Mouse (Mus musculus) limb, embryonic 15.5 days (tissue): ENCODE measurements around the gene Rgs6. TPM values are rescaled to one million over a fixed set of nuclear protein-coding genes. Genes with fewer than 3 reads are reported as not detected.

ENCODE experiments used
- ATAC-seq: fragments of 200-750 bp; cut with Nextera tagmentation; 2 replicates; pipeline ENCODE4 v1.8.0; 2017; ENCODE audit warnings: low read depth, moderate TSS enrichment; ENCODE audit not compliant: insufficient number of reproducible peaks, low FRiP score, low TSS enrichment
- H3K27ac ChIP-seq: fragments of 300-500 bp; sonication (generic); 2 replicates; pipeline ENCODE4 v1.5.1; 2015; ENCODE audit warnings: moderate library complexity, mild to moderate bottlenecking, inconsistent platforms
- H3K27me3 ChIP-seq: fragments of 300-500 bp; sonication (generic); 2 replicates; pipeline ENCODE4 v1.6.1; 2015; ENCODE audit warnings: inconsistent platforms
- H3K36me3 ChIP-seq: fragments of 300-500 bp; sonication (generic); 2 replicates; pipeline ENCODE4 v1.6.1; 2015; ENCODE audit warnings: inconsistent platforms
- H3K4me1 ChIP-seq: fragments of 300-500 bp; sonication (generic); 2 replicates; pipeline ENCODE4 v1.6.1; 2015; ENCODE audit warnings: inconsistent platforms
- H3K4me2 ChIP-seq: fragments of 300-500 bp; sonication (generic); 2 replicates; pipeline ENCODE4 v1.6.1; 2015; ENCODE audit warnings: mild to moderate bottlenecking, inconsistent platforms
- H3K4me3 ChIP-seq: fragments of 300-500 bp; sonication (generic); 2 replicates; pipeline ENCODE4 v1.5.1; 2015; ENCODE audit warnings: mild to moderate bottlenecking, inconsistent platforms
- H3K9ac ChIP-seq: fragments of 300-500 bp; sonication (generic); 2 replicates; pipeline ENCODE4 v1.6.1; 2015; ENCODE audit warnings: inconsistent platforms
- H3K9me3 ChIP-seq: fragments of 300-500 bp; sonication (generic); 2 replicates; pipeline ENCODE4 v1.6.1; 2016; ENCODE audit warnings: inconsistent platforms
- whole genome bisulfite sequencing: fragments of 180-500 bp; shearing (Covaris S2); methylation state at CpG from one replicate; pipeline ENCODE4 v1.1.7; 2015; 5-methylcytosine and 5-hydroxymethylcytosine counted together
- polyA plus RNA-seq: library from polyadenylated mRNA; unstranded; fragments of >200 nt; fragmentation: Nextera tagmentation; extraction: Ambion mirVana; gene quantifications from 2 replicates; pipeline ENCODE4 v1.2.1, GENCODE M21; 2015

The Rgs6 gene
- polyA plus RNA-seq, 1 experiment from 2014 or later = 1.9 TPM

- ATAC-seq = no peak
- H3K27me3 ChIP-seq = no peaks in the 10 kb centered on the region
- 49% methylated on average over 7 of the region's 7 CpGs for WGBS
- H3K4me1 ChIP-seq = peaks cover 7% of the 10 kb centered on the region
- no peaks in the 10 kb centered on the region for H3K9me3 ChIP-seq
- H3K4me2 ChIP-seq = no peak overlapping the region
- no peak overlapping the region for H3K9ac ChIP-seq
- H3K27ac ChIP-seq = no peak overlapping the region
- no peaks in the 10 kb centered on the region for H3K36me3 ChIP-seq
- H3K4me3 ChIP-seq = no peak overlapping the region
These were observed 76.5 kb downstream of the Rgs6 start for GRCm38 (mm10) chr12:82664598-82664997.

GRCm38 (mm10) chr12:82667441-82667840 lies 79.3 kb downstream of the Rgs6 start:
- Histone ChIP-seq H3K9me3 (no peaks in the 10 kb centered on the region), H3K27me3 (no peaks in the 10 kb centered on the region), H3K9ac (no peak overlapping the region), H3K4me2 (no peak overlapping the region), H3K27ac (no peak overlapping the region), H3K4me3 (no peak overlapping the region), H3K4me1 (peaks cover 7% of the 10 kb centered on the region), H3K36me3 (no peaks in the 10 kb centered on the region)
- no peak for ATAC-seq
- 72% methylated on average over 3 of the region's 3 CpGs for WGBS

GRCm38 (mm10) chr12:82670201-82670737 lies 82.2 kb downstream of the Rgs6 start:
- Histone ChIP-seq H3K9me3 (no peaks in the 10 kb centered on the region), H3K36me3 (no peaks in the 10 kb centered on the region), H3K4me1 (peaks cover 6% of the 10 kb centered on the region), H3K27ac (no peak overlapping the region), H3K4me2 (no peak overlapping the region), H3K9ac (no peak overlapping the region), H3K4me3 (no peak overlapping the region), H3K27me3 (no peaks in the 10 kb centered on the region)
- ATAC-seq = no peak
- 46% methylated on average over 4 of the region's 4 CpGs for WGBS

- H3K4me3 ChIP-seq = no peak overlapping the region
- H3K27me3 ChIP-seq = no peaks in the 10 kb centered on the region
- H3K36me3 ChIP-seq = no peaks in the 10 kb centered on the region
- no peaks in the 10 kb centered on the region for H3K9me3 ChIP-seq
- no peak overlapping the region for H3K9ac ChIP-seq
- no peak overlapping the region for H3K27ac ChIP-seq
- H3K4me2 ChIP-seq = no peak overlapping the region
- WGBS = 83% methylated on average over 5 of the region's 5 CpGs
- no peak for ATAC-seq
- peaks cover 7% of the 10 kb centered on the region for H3K4me1 ChIP-seq
These were observed 83.5 kb downstream of the Rgs6 start for GRCm38 (mm10) chr12:82671591-82671990.

GRCm38 (mm10) chr12:82675137-82675536 lies 87.0 kb downstream of the Rgs6 start:
- no peaks in the 10 kb centered on the region for H3K27me3 ChIP-seq
- H3K4me3 ChIP-seq = no peak overlapping the region
- H3K36me3 ChIP-seq = no peaks in the 10 kb centered on the region
- H3K9ac ChIP-seq = no peak overlapping the region
- ATAC-seq = no peak
- H3K27ac ChIP-seq = no peak overlapping the region
- WGBS = 24% methylated on average over 4 of the region's 4 CpGs
- peaks cover 7% of the 10 kb centered on the region for H3K4me1 ChIP-seq
- H3K9me3 ChIP-seq = no peaks in the 10 kb centered on the region
- H3K4me2 ChIP-seq = no peak overlapping the region

GRCm38 (mm10) chr12:82687015-82687414 lies 98.9 kb downstream of the Rgs6 start:
- Histone ChIP-seq H3K9me3 (no peaks in the 10 kb centered on the region), H3K36me3 (no peaks in the 10 kb centered on the region), H3K4me2 (no peak overlapping the region), H3K27me3 (no peaks in the 10 kb centered on the region), H3K27ac (no peak overlapping the region), H3K4me3 (no peak overlapping the region), H3K4me1 (no peaks in the 10 kb centered on the region), H3K9ac (no peak overlapping the region)
- 89% methylated on average over 2 of the region's 2 CpGs for WGBS
- no peak for ATAC-seq

- no peak for ATAC-seq
- no peak overlapping the region for H3K4me3 ChIP-seq
- H3K27me3 ChIP-seq = no peaks in the 10 kb centered on the region; the same call in 1 of the 2 replicates
- H3K4me1 ChIP-seq = peaks cover 6% of the 10 kb centered on the region; the same call in 1 of the 2 replicates
- no peaks in the 10 kb centered on the region for H3K36me3 ChIP-seq
- H3K9ac ChIP-seq = no peak overlapping the region
- WGBS = 61% methylated on average over 12 of the region's 12 CpGs
- no peaks in the 10 kb centered on the region for H3K9me3 ChIP-seq
- no peak overlapping the region for H3K27ac ChIP-seq
- no peak overlapping the region for H3K4me2 ChIP-seq
These were observed 110.9 kb downstream of the Rgs6 start for GRCm38 (mm10) chr12:82698886-82699527.

- H3K4me1 ChIP-seq = peaks cover 6% of the 10 kb centered on the region; the same call in 1 of the 2 replicates
- no peak overlapping the region for H3K4me3 ChIP-seq
- H3K36me3 ChIP-seq = no peaks in the 10 kb centered on the region
- no peak overlapping the region for H3K4me2 ChIP-seq
- no peak overlapping the region for H3K9ac ChIP-seq
- H3K27me3 ChIP-seq = no peaks in the 10 kb centered on the region; the same call in 1 of the 2 replicates
- WGBS = 66% methylated on average over 3 of the region's 3 CpGs
- no peaks in the 10 kb centered on the region for H3K9me3 ChIP-seq
- H3K27ac ChIP-seq = no peak overlapping the region
- no peak for ATAC-seq
These were observed 111.4 kb downstream of the Rgs6 start for GRCm38 (mm10) chr12:82699528-82699905.

GRCm38 (mm10) chr12:82700241-82700640 lies 112.1 kb downstream of the Rgs6 start:
- no peak overlapping the region for H3K9ac ChIP-seq
- H3K4me2 ChIP-seq = no peak overlapping the region
- H3K36me3 ChIP-seq = no peaks in the 10 kb centered on the region
- peaks cover 6% of the 10 kb centered on the region; the same call in 1 of the 2 replicates for H3K4me1 ChIP-seq
- no peaks in the 10 kb centered on the region; the same call in 1 of the 2 replicates for H3K27me3 ChIP-seq
- no peak for ATAC-seq
- 36% methylated on average over 10 of the region's 10 CpGs for WGBS
- no peak overlapping the region for H3K4me3 ChIP-seq
- H3K9me3 ChIP-seq = no peaks in the 10 kb centered on the region
- no peak overlapping the region for H3K27ac ChIP-seq

- Histone ChIP-seq H3K36me3 (no peaks in the 10 kb centered on the region), H3K27me3 (no peaks in the 10 kb centered on the region; the same call in 1 of the 2 replicates), H3K9ac (no peak overlapping the region), H3K27ac (no peak overlapping the region), H3K4me2 (no peak overlapping the region), H3K9me3 (no peaks in the 10 kb centered on the region), H3K4me1 (peaks cover 6% of the 10 kb centered on the region; the same call in 1 of the 2 replicates), H3K4me3 (no peak overlapping the region)
- ATAC-seq = no peak
- 55% methylated on average over 5 of the region's 5 CpGs for WGBS
These were observed 112.7 kb downstream of the Rgs6 start for GRCm38 (mm10) chr12:82700840-82701239.

GRCm38 (mm10) chr12:82701359-82701758 lies 113.3 kb downstream of the Rgs6 start:
- no peak overlapping the region for H3K9ac ChIP-seq
- 74% methylated on average over 7 of the region's 7 CpGs for WGBS
- no peak overlapping the region for H3K27ac ChIP-seq
- H3K9me3 ChIP-seq = no peaks in the 10 kb centered on the region
- H3K27me3 ChIP-seq = no peaks in the 10 kb centered on the region; the same call in 1 of the 2 replicates
- H3K4me3 ChIP-seq = no peak overlapping the region
- no peaks in the 10 kb centered on the region for H3K36me3 ChIP-seq
- peaks cover 6% of the 10 kb centered on the region; the same call in 1 of the 2 replicates for H3K4me1 ChIP-seq
- no peak for ATAC-seq
- no peak overlapping the region for H3K4me2 ChIP-seq

- H3K9ac ChIP-seq = no peak overlapping the region
These were observed 122.3 kb downstream of the Rgs6 start for GRCm38 (mm10) chr12:82710376-82710775.

More at GRCm38 (mm10) chr12:82710376-82710775, 122.3 kb downstream of the Rgs6 start:
- Histone ChIP-seq H3K9me3 (no peaks in the 10 kb centered on the region), H3K4me1 (no peaks in the 10 kb centered on the region), H3K4me2 (no peak overlapping the region), H3K27me3 (no peaks in the 10 kb centered on the region), H3K4me3 (no peak overlapping the region), H3K36me3 (no peaks in the 10 kb centered on the region), H3K27ac (no peak overlapping the region)
- no peak for ATAC-seq
